Comparison of ENCODE assay signal across 12 mouse cellular contexts in the genomic region with DNA sequence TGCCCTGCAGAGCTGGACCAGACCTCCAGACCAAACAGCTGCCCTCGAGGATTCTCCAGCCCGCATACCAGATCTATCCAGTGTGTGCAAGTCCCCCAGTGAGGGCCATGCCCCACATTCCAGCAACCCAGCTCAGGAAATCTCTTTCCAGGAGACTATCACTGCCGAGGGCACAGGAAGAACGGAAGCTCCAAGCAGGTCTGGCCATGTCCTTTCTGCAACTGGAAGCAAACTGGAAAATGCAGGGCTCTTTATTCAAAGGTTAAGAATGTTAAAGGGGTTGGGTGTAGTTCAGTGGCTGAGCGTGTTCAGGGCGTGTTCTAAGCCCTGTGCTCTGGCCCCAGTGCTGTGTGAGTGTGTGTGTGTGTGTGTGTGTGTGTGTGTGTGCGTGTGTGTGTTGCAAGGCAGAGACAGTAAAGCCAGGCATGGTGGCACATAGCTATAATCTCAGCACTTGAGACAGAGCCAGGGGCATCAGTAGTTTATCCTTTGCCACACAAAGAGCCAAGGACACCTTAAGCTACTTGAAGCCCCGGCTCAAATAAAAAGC. TPM values are rescaled to one million over a fixed set of nuclear protein-coding genes. Genes with fewer than 3 reads are reported as not detected.
DNase-seq lines count a peak whose midpoint lies in the region; TF ChIP-seq lines count a peak whose summit lies in the region.
"Had no signal": no experiment of that assay in that cellular context is flagged by ENCODE, and none has a peak within 500 bp of the region (broad histone marks: within the 10 kb centered on the region; RNA-seq: fewer than 3 reads in every experiment).

No protein-coding gene starts in this region.

- TF ChIP-seq POLR2A in lung, adult 2 months (IDR thresholded peaks at IDR 0.05; ENCODE audit: borderline replicate concordance, extremely low read depth, low read depth, low read length): no peak
- TF ChIP-seq POLR2A in embryonic fibroblast, embryonic 13.5 days (IDR thresholded peaks at IDR 0.05; ENCODE audit: low read depth, low read length): no peak

- 0 out of 2 replicates have a peak overlapping the region, but pooled peaks have one; percentile 8 for H3K4me3 ChIP-seq in heart, embryonic 10.5 days
- H3K4me3 ChIP-seq in lung, adult 2 months (replicated peaks; ENCODE audit: extremely low read depth, low read depth, low read length): no peak overlapping the region
- H3K4me3 ChIP-seq in embryonic fibroblast, embryonic 13.5 days (ENCODE audit: insufficient read depth, low read length): no peak overlapping the region

- no peaks in the 10 kb centered on the region for H3K9me3 ChIP-seq in heart, embryonic 10.5 days

- 28% methylated on average over 8 of the region's 8 CpGs for WGBS in heart, embryonic 10.5 days
- WGBS in lung, adult 2 months: 37% methylated on average over 8 of the region's 8 CpGs

- H3K36me3 ChIP-seq in heart, embryonic 10.5 days: no peaks in the 10 kb centered on the region

- H3K4me1 ChIP-seq in heart, embryonic 10.5 days: peaks cover 31% of the 10 kb centered on the region
- peaks cover 10% of the 10 kb centered on the region for H3K4me1 ChIP-seq in lung, adult 2 months (ENCODE audit: control insufficient read depth, insufficient read depth, low read length)
- peaks cover 10% of the 10 kb centered on the region for H3K4me1 ChIP-seq in embryonic fibroblast, embryonic 13.5 days (ENCODE audit: control insufficient read depth, insufficient read depth, low read length)

- DNase-seq in heart, embryonic 10.5 days (ENCODE audit: low spot score): no peak
- no peak for DNase-seq in heart, postnatal 14 days
- peak; percentile 21 for DNase-seq in lung, postnatal 10 days
- no peak for DNase-seq in lung, adult 2 months
- DNase-seq in skeletal muscle tissue, adult 2 months (ENCODE audit: low read depth, low spot score): peak; percentile 25
- DNase-seq in B cell, adult 2 months: no peak
- no peak for DNase-seq in spleen, postnatal 4 days (ENCODE audit: low spot score in 2 of 2)
- DNase-seq: adrenal gland, postnatal 25 days; cerebellum, adult 9-11 months; layer of hippocampus, adult 9-11 months; lung, postnatal 4 days had no signal

- no peaks in the 10 kb centered on the region for H3K27me3 ChIP-seq in heart, embryonic 10.5 days (ENCODE audit: insufficient read depth, poor library complexity, severe bottlenecking)

- intact Hi-C loops in heart, postnatal 14 days (cut with DNase I): no loop called here

- peak overlapping the region; percentile 81 for H3K27ac ChIP-seq in heart, embryonic 10.5 days
- H3K27ac ChIP-seq in embryonic fibroblast, embryonic 13.5 days (ENCODE audit: insufficient read depth, low read length): peak overlapping the region; percentile 15

- TF ChIP-seq CTCF in lung, adult 2 months (IDR thresholded peaks at IDR 0.05; ENCODE audit: insufficient read depth, low read length): no peak
- TF ChIP-seq CTCF in embryonic fibroblast, embryonic 13.5 days (IDR thresholded peaks at IDR 0.05; ENCODE audit: borderline replicate concordance, insufficient read depth, low read length): no peak

RNA-seq across cellular contexts. Expression of a gene that starts 10.8 kb away (rescaled TPM):
- polyA plus RNA-seq in heart, embryonic 10.5 days (2016; fragmentation: Nextera tagmentation; extraction: Ambion mirVana): 4.2 and 6.1 TPM in 2 replicates
- total RNA-seq in heart, postnatal 14 days (2021): 1 to 10 TPM; 1.9 to 3.2 TPM
- polyA plus RNA-seq in lung, adult 2 months (2012; rRNA removed): 39.2 and 42.3 TPM in 2 replicates
- polyA plus RNA-seq in embryonic fibroblast, embryonic 13.5 days (2011; ENCODE audit: insufficient read length, low read depth, missing spikeins): 37.2 and 41.3 TPM in 2 replicates

RNA-seq across cellular contexts. Expression of a gene that starts 33.9 kb away (rescaled TPM):
- polyA plus RNA-seq in heart, embryonic 10.5 days (2016; fragmentation: Nextera tagmentation; extraction: Ambion mirVana): 24.6 and 25.4 TPM in 2 replicates
- total RNA-seq in heart, postnatal 14 days (2021): 10 to 100 TPM; 25.0 to 26.1 TPM
- 23.6 and 30.2 TPM in 2 replicates for polyA plus RNA-seq in lung, adult 2 months (2012; rRNA removed)
- 43.9 and 47.1 TPM in 2 replicates for polyA plus RNA-seq in embryonic fibroblast, embryonic 13.5 days (2011; ENCODE audit: insufficient read length, low read depth, missing spikeins)

RNA-seq across cellular contexts. Expression of a gene that starts 48.9 kb away (rescaled TPM):
- 65.1 and 80.5 TPM in 2 replicates for polyA plus RNA-seq in heart, embryonic 10.5 days (2016; fragmentation: Nextera tagmentation; extraction: Ambion mirVana)
- total RNA-seq in heart, postnatal 14 days (2021): 10 to 100 TPM; 13.5 to 13.9 TPM
- polyA plus RNA-seq in lung, adult 2 months (2012; rRNA removed): 33.3 and 37.4 TPM in 2 replicates
- polyA plus RNA-seq in embryonic fibroblast, embryonic 13.5 days (2011; ENCODE audit: insufficient read length, low read depth, missing spikeins): 31.5 and 38.9 TPM in 2 replicates

Comparison
In these comparisons a context has a peak if more than half of its experiments do, and no peak if none do; other contexts are left out.
1. DNase-seq: peak in lung, postnatal 10 days (single experiment) and skeletal muscle tissue, adult 2 months (single experiment); none in heart, embryonic 10.5 days (single experiment), heart, postnatal 14 days (0 of 2), lung, adult 2 months (single experiment), B cell, adult 2 months (0 of 2) and spleen, postnatal 4 days (0 of 2).